Mouse (Mus musculus): Measurements from ENCODE around the gene Pcx. TPM values are rescaled to one million over a fixed set of nuclear protein-coding genes. Genes with fewer than 3 reads are reported as not detected.
A peak's percentile ranks its signal among the peaks of the same experiment; 100 is the strongest.

The Pcx gene
- polyA plus RNA-seq, 1 experiment from 2014 or later, result 32.1 TPM

GRCm38 (mm10) chr19:4596071-4596470, 85.8 kb downstream of the Pcx start:
- WGBS, result 80% methylated on average over 2 of the region's 2 CpGs
- no peak for ATAC-seq (ENCODE audit: insufficient number of reproducible peaks, insufficient read depth, low FRiP score, low TSS enrichment)
- H3K36me3 ChIP-seq, result no peaks in the 10 kb centered on the region
- no peaks in the 10 kb centered on the region for H3K4me1 ChIP-seq
- no peak overlapping the region for H3K9ac ChIP-seq
- H3K4me3 ChIP-seq, result no peak overlapping the region
- H3K4me2 ChIP-seq (replicated peaks), result no peak overlapping the region
- H3K27me3 ChIP-seq, result no peaks in the 10 kb centered on the region
- no peaks in the 10 kb centered on the region for H3K9me3 ChIP-seq
- no peak overlapping the region for H3K27ac ChIP-seq

DNA sequence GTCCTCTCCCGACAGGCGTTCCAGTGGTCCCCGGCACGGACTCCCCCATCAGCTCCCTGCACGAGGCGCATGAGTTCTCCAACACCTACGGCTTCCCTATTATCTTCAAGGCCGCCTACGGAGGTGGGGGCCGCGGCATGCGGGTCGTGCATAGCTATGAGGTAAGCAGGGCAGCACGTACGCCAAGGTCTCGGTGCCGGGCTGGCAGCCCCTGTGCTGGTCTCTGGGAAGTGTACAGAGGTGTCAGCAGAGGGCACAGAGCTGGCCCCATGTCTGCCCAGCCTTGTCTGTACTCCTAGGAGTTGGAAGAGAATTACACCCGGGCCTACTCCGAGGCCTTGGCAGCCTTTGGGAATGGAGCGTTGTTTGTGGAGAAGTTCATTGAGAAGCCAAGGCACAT, 92.2 kb downstream of the Pcx start:
- Histone ChIP-seq H3K4me3 (no peak overlapping the region), H3K4me2 (replicated peaks) (no peak overlapping the region), H3K4me1 (no peaks in the 10 kb centered on the region), H3K27ac (no peak overlapping the region), H3K9ac (no peak overlapping the region), H3K27me3 (no peaks in the 10 kb centered on the region), H3K36me3 (no peaks in the 10 kb centered on the region), H3K9me3 (no peaks in the 10 kb centered on the region)
- 90% methylated on average over 20 of the region's 20 CpGs for WGBS
- ATAC-seq (ENCODE audit: insufficient number of reproducible peaks, insufficient read depth, low FRiP score, low TSS enrichment), result no peak

DNA sequence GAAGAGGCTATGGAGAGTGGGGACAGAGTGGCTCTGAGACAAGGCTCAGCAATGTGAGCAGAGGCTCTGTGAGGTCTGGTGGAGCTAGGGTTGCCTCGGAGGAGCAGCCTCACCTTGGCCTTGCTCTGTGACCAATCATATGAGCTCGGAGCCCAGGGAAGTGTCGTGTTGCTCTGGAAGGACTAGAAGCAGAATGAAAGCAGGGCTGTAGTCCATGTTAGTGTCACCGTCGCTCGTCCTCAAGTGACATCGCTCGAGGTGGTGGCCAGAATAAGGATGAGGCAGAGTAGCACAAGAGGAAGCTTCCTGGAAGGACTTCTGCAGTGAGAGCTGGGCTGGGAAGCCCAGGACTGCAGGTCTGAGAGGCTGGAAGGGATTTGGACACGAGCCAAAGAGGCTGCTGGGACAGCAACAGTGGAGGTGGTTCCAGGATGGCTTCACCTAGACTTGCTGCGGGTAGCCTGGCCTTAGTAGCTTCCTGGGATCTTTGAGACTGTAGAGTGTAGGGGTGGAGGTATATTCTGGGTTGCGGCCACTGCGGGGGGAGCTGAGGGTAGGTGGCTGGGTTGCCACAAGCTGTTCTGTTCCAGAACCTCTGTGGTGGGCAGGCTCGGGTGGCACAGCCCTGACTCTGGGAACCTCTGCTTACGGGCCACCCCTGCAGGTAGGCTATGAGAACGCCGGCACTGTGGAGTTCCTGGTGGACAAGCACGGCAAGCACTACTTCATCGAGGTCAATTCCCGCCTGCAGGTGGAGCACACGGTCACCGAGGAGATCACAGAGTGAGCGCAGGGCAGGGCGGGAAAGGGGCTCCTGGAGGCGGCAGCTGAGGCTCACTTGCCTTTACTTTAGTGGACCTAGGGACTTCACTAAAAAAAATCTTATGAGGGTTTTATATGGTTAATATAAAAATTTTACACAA, 93.8 kb downstream of the Pcx start:
- Histone ChIP-seq H3K27ac (no peak overlapping the region), H3K36me3 (no peaks in the 10 kb centered on the region), H3K4me2 (replicated peaks) (no peak overlapping the region), H3K4me1 (no peaks in the 10 kb centered on the region), H3K9ac (no peak overlapping the region), H3K9me3 (no peaks in the 10 kb centered on the region), H3K27me3 (no peaks in the 10 kb centered on the region), H3K4me3 (no peak overlapping the region)
- WGBS, result 40% methylated on average over 24 of the region's 24 CpGs
- 0 out of 2 replicates have a peak, but pooled peaks have one; percentile 32 for ATAC-seq (ENCODE audit: insufficient number of reproducible peaks, insufficient read depth, low FRiP score, low TSS enrichment)

- Histone ChIP-seq H3K36me3 (no peaks in the 10 kb centered on the region), H3K9ac (no peak overlapping the region), H3K27me3 (no peaks in the 10 kb centered on the region), H3K27ac (no peak overlapping the region), H3K4me3 (no peak overlapping the region), H3K9me3 (no peaks in the 10 kb centered on the region), H3K4me2 (replicated peaks) (no peak overlapping the region), H3K4me1 (no peaks in the 10 kb centered on the region)
- ATAC-seq (ENCODE audit: insufficient number of reproducible peaks, insufficient read depth, low FRiP score, low TSS enrichment), result no peak
- 87% methylated on average over 4 of the region's 4 CpGs for whole genome bisulfite sequencing
Measured at GRCm38 (mm10) chr19:4605654-4606053, 95.4 kb downstream of the Pcx start.

DNA sequence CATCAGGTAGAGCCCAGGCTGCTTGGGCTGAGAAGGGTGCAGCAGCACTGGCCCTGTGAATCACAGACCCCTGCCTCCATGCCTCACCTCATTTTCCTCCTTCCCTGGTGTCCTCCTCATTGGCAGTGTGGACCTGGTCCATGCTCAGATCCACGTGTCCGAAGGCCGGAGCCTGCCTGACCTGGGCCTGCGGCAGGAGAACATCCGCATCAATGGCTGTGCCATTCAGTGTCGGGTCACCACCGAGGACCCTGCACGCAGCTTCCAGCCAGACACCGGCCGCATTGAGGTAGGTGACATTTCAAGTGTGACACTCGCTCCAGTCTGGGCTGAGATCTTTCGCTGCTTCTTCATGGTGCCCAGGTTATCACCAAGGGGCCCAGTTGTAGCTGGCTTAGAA, 97.1 kb downstream of the Pcx start:
- Histone ChIP-seq H3K9ac (no peak overlapping the region), H3K27ac (no peak overlapping the region), H3K4me3 (no peak overlapping the region), H3K4me1 (no peaks in the 10 kb centered on the region), H3K27me3 (no peaks in the 10 kb centered on the region), H3K4me2 (replicated peaks) (no peak overlapping the region), H3K36me3 (peaks cover 17% of the 10 kb centered on the region), H3K9me3 (no peaks in the 10 kb centered on the region)
- 95% methylated on average over 12 of the region's 12 CpGs for WGBS
- ATAC-seq (ENCODE audit: insufficient number of reproducible peaks, insufficient read depth, low FRiP score, low TSS enrichment), result no peak

DNA sequence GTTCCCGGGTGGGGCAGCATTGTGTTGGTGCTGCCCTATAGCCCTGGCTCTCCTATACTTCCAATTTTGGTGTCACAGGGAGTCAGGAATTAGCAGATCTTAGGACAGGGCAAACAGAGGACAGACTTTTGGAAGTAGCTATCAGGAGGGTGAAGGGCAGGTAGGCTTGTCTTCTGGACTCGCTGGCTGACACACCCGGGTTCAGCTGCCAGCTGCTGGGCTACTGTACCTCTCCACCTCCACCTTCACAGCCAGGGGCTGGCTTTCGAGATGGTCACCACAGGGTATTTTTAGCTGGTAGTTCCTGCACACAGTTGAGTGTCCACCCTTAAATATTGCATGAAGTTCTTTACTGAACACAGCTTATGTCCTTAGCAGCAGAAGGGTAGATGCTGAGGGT, 98.2 kb downstream of the Pcx start:
- peaks cover 8% of the 10 kb centered on the region for H3K4me1 ChIP-seq
- peaks cover 28% of the 10 kb centered on the region for H3K36me3 ChIP-seq
- no peak overlapping the region for H3K9ac ChIP-seq
- H3K4me2 ChIP-seq (replicated peaks), result no peak overlapping the region
- no peaks in the 10 kb centered on the region for H3K9me3 ChIP-seq
- 85% methylated on average over 4 of the region's 4 CpGs for WGBS
- H3K27me3 ChIP-seq, result no peaks in the 10 kb centered on the region
- H3K27ac ChIP-seq, result no peak overlapping the region
- no peak overlapping the region for H3K4me3 ChIP-seq
- ATAC-seq (ENCODE audit: insufficient number of reproducible peaks, insufficient read depth, low FRiP score, low TSS enrichment), result no peak

DNA sequence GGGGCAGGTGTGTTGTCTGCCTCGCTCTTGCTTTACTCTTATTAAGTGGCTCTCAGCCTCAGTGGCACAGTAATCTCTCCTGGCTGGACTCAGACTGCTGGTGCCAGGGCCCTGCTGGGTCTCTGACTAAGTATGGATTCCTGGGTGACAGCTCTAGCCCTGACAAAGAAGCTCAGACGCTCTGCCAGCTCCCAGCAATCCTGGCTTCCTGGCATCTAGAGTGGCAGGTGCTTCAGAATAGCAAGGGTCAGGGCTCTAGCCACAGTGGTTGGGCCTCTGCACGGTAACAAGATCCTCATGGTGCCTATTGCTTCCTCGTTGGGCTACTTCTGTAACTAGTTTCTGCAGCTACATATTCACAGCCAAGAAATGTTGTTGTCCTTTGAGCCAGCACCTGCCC, 99.8 kb downstream of the Pcx start:
- WGBS, result 64% methylated on average over 4 of the region's 4 CpGs
- Histone ChIP-seq H3K4me3 (no peak overlapping the region), H3K4me2 (replicated peaks) (no peak overlapping the region), H3K9ac (no peak overlapping the region), H3K36me3 (peaks cover 33% of the 10 kb centered on the region), H3K9me3 (no peaks in the 10 kb centered on the region), H3K4me1 (peaks cover 18% of the 10 kb centered on the region), H3K27me3 (no peaks in the 10 kb centered on the region), H3K27ac (no peak overlapping the region)
- no peak for ATAC-seq (ENCODE audit: insufficient number of reproducible peaks, insufficient read depth, low FRiP score, low TSS enrichment)

- no peak for ATAC-seq (ENCODE audit: insufficient number of reproducible peaks, insufficient read depth, low FRiP score, low TSS enrichment)
- no peak overlapping the region for H3K9ac ChIP-seq
- H3K9me3 ChIP-seq, result no peaks in the 10 kb centered on the region
- H3K27ac ChIP-seq, result no peak overlapping the region
- peaks cover 27% of the 10 kb centered on the region for H3K4me1 ChIP-seq
- 87% methylated on average over 19 of the region's 19 CpGs for WGBS
- no peak overlapping the region for H3K4me3 ChIP-seq
- H3K4me2 ChIP-seq (replicated peaks), result no peak overlapping the region
- H3K27me3 ChIP-seq, result no peaks in the 10 kb centered on the region
- peaks cover 33% of the 10 kb centered on the region for H3K36me3 ChIP-seq
Measured at GRCm38 (mm10) chr19:4612181-4612961, 102.1 kb downstream of the Pcx start.

- H3K9ac ChIP-seq, result peak overlapping the region; percentile 96
- no peaks in the 10 kb centered on the region for H3K9me3 ChIP-seq
- WGBS, result 84% methylated on average over 33 of the region's 33 CpGs
- no peak for ATAC-seq (ENCODE audit: insufficient number of reproducible peaks, insufficient read depth, low FRiP score, low TSS enrichment)
- peak overlapping the region; percentile 83 for H3K4me3 ChIP-seq
- peak overlapping the region; percentile 92 for H3K27ac ChIP-seq
- peaks cover 27% of the 10 kb centered on the region for H3K4me1 ChIP-seq
- H3K27me3 ChIP-seq, result no peaks in the 10 kb centered on the region
- H3K36me3 ChIP-seq, result peaks cover 33% of the 10 kb centered on the region
- peak overlapping the region; percentile 61 for H3K4me2 ChIP-seq (replicated peaks)
Measured at GRCm38 (mm10) chr19:4613464-4614304, 103.4 kb downstream of the Pcx start.

- peaks cover 33% of the 10 kb centered on the region for H3K36me3 ChIP-seq
- ATAC-seq (ENCODE audit: insufficient number of reproducible peaks, insufficient read depth, low FRiP score, low TSS enrichment), result no peak
- peak overlapping the region; percentile 61 for H3K4me2 ChIP-seq (replicated peaks)
- H3K27me3 ChIP-seq, result no peaks in the 10 kb centered on the region
- peak overlapping the region; percentile 96 for H3K9ac ChIP-seq
- H3K27ac ChIP-seq, result peak overlapping the region; percentile 92
- H3K4me1 ChIP-seq, result peaks cover 27% of the 10 kb centered on the region
- H3K9me3 ChIP-seq, result no peaks in the 10 kb centered on the region
- H3K4me3 ChIP-seq, result peak overlapping the region; percentile 83
- WGBS, result 21% methylated on average over 37 of the region's 49 CpGs
Measured at GRCm38 (mm10) chr19:4614305-4615150, 104.3 kb downstream of the Pcx start.
